Mouse (Mus musculus) small intestine, adult 2 months (tissue): ENCODE measurements around the gene Gh.

Experiments used
- CTCF ChIP-seq: fragments of 200-500 bp; IDR thresholded peaks from 2 replicates; pipeline ENCODE4 v1.5.1; 2012; ENCODE audit warnings: low read depth, mild to moderate bottlenecking, control low read depth, inconsistent platforms, low read length, moderate library complexity, mixed read lengths; ENCODE audit not compliant: insufficient replicate concordance, insufficient read length; ENCODE audit errors: extremely low read depth
- POLR2A ChIP-seq: fragments of 200-500 bp; IDR thresholded peaks from 2 replicates; pipeline ENCODE4 v1.6.1; 2012; ENCODE audit warnings: low read depth, mild to moderate bottlenecking, control low read depth, inconsistent platforms, low read length, moderate library complexity

GRCm38 (mm10) chr11:106351253-106351652 lies 49.6 kb upstream of the Gh start:
- TF ChIP-seq POLR2A (no peak), CTCF (no peak)
